Mouse (Mus musculus) kidney, postnatal 10 days (tissue): ENCODE results near the gene Cfap99.

Source experiments
- DNase-seq: peaks from one replicate; pipeline ENCODE4 v3.0.0; 2021; ENCODE audit warnings: mixed read lengths

Gene Cfap99

DNA sequence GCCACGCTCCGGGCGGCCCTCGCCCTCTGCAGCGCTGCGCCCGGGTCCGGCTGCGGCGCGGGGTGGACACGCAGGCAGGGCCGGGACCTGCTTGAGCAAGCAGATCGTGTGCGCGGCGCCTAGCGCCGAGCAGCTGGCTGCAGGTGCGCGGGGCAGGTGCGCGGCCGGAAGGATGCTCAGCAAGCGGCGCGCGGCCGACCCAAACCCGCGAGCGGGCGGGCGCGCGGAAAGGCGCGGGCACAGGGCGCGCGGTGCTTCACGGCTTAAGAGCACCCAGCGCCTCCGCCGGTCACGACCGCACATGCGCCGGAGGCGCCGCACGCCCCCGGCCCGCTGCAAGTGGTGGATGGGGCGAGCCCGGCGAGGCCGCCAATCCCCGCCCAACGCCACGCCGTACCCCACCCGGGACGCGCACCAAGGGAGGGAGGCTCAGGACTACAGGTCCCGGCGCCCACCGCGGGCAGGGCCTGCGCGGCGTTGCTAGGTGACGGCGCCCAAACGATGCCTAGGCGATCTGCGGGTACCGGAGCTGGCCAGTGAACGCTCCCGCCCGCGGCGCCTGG lies at the start of gene Cfap99, which contains the start of gene Zfyve28:
TSS of gene Cfap99 (plus strand) at position 447 of the 563 bp plus-strand sequence.
TSS of gene Zfyve28 (minus strand) at position 296 of the 563 bp plus-strand sequence.
- peak; percentile 79 for DNase-seq

DNA sequence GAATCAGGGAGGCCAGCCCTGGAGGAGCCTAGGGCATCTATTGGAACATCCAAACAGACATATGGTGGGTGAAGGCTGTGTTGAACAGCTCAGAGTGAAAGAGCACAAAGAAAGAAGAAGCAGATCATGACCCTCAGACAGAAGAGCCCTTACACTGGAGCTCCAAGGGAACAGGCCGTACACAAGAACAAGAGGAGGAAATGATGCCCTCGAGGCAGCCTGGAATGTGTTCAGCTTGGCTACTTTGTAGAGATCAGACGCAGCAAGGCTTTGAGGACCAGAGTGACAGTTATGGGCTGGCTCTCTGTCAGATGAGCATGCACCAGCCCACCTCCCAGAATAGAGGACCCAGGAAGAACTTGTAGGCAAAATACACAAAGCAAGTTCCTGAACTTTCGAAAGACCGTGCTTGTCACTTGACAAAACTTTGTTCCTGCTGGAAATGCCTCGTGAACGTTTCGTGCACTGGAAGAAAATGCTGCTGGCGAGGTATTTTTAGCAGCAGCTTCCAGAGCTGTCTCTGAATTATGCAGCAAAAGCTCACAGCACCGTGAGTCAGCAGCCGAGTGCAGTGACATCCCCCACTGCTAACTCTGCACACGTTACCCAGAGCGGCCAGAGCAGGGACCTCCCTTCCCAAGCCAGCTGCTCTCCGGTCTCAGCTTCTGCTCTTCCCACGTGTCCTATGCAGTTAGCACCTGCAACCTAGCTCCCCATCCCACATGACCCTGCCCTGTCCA lies 46.0 kb upstream of the Cfap99 start:
- DNase-seq = peak; percentile 45

DNA sequence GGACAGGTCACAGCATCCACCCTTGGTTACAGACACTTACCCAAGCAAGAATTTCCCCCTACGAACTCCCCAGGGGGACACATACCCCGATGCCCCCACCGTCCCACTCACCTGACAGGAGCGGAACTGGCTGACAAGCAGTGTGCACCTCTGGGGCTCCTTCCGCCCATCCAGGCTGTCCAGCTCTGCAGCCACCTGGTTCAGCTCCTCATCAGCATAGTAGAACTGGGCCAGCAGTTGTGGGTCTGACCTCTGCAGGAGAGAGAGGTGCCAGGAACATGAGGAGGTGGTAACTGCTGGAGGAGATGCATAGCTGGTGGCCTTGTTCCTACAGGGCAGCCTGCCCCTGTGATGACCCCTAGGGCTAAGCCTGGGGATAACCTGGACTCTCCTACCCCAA lies 45.3 kb upstream of the Cfap99 start:
- DNase-seq = no peak

DNA sequence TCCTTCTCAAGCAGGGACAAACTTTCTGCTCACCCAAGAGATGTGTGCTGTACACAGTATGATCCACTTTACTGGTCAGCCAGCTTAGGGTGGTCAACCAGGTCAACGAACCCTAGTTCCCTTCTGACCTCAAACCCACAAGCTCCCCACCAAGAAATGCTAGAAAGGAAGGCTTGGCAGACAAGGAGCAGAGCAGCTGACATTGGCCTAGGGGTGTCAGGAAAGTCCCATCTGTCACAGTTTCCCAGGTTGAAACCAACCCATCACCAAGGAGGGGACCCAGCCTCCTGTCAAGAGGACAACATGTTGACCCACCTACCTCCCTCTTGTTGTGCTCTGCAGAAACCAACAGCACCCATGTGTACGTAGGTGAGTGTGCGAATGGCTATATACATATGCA lies 42.0 kb upstream of the Cfap99 start:
- DNase-seq = no peak

DNA sequence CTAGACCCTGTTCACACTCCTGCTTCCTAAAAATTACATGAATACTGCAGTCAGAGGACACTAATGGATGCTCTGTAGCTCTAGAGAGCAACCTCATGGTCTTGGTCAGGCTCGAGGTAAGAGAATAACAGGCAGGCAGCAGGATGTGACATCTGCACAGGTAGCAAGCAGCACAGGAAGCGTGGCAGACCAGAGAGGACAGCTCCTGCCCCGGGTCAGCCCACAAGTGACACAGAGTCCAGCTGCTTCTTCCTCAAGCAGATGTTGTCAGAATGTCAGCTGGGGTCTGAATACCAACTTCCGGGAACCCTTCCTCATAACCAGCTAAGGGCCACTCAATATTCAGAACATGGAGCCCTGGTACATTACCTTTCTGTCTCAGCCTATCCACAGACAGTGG lies 39.3 kb upstream of the Cfap99 start:
- DNase-seq = no peak

DNA sequence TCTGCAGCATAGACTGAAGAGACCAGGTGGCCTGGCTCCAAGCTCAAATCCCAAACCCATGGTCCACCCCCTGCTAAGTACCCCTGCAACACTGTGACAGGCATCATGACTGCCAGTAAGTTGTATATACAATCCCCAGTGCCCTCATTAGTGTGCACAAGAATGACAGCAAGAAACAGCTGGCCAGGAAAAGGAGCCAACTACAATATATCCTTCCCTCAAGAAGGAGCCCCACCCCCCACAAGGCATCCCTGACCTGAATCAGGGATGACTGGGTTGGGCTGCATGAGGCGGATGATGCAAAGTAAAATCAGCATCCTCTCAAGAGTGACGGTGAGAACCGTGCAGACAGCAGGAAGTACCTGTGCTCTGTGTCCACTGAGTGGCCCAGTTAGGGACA lies 38.3 kb upstream of the Cfap99 start:
- no peak for DNase-seq

DNA sequence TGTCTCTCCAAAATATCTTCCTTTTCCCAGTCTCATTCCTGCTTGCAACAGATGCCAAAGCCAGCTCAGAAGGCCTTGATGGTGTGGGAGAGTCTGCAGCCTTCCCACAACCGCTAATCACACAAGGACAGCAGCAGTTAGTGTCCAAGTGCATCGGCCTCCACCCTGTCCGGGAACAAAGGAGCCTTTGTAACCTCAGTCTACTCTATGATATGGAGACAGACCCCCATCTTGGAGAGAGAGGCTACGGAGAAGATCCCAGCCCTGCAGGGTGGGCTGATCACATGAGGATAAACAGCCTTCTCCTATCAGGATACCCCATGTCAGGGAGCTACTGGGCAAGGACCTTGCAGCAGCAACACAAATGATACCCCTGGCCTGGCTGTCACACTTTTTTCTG lies 36.6 kb upstream of the Cfap99 start:
- DNase-seq = no peak

DNA sequence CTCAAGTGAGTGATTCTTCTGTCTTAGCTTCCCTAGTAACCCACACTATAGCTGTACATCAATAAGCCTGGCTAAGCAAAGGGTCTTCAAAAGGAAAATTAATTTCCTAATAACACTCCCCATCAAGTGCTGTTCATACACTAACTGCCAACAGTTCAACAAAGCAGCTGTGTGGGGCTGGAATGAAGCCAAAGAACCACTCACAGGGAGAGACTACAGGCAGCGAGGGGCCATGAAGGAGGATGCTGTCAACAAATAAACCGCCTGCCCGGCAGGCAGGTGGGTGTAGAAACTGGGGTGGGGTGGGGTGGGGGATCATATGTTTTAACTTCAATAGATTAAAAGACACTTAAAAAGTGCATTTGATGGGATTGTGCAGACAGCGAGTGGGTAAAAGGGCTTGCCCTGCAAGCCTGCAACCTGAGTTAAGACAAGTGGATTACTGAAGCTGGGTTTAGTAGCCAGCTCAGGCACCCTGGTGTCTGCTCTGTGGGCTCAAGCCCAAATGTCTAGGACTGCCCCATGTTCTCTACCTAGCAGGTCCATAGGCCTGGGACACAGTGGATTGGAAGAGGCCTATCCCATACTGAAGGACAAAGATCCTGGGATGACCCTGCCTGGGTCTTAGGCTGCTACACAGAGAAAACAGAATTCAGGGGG lies 36.0 kb upstream of the Cfap99 start:
- DNase-seq = peak; percentile 66

DNA sequence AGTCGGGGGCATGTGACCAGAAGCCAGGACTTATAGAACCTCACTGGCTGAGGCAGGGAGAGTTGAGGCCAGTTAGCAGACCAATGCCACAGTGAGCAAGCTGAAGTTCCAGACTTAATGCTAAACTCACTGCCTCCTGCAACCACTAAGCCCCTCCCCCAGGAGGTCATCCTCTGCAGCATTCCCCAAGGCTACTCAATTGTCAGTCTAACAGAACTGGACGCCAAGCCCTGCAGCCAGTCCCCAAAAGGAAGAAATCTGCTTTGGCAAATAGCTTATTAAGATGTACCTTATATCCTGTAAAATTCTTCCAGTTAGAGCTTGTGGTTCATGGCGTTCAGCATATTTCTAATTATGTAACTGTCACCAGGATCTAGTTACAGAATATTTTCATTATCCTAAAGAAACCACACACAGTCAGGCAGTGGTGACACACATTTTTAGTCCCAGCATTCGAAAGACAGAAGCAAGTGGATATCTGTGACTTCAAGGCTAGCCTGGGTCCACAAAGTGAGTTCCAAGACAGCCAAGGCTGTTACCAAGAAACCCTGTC lies 35.4 kb upstream of the Cfap99 start:
- DNase-seq = no peak

DNA sequence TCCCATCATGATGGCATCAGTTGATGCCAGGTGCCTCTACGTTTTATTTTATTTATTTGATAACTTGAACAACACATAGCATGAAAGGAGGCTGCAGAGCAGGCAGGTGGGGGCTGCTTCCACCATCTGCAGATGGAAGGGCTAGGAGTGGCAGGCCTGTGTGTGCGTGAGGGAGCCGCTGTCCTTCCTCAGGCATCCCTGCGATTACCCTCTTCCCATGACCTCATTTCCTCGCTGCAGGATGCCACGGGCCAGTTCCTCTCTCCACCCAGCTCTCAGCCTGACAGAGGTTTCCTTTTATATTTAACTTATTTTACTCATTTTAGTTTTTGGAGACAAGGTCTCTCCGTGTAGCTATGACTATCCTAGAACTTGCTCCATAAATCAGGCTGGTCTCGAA lies 34.1 kb upstream of the Cfap99 start:
- DNase-seq = peak; percentile 27

DNA sequence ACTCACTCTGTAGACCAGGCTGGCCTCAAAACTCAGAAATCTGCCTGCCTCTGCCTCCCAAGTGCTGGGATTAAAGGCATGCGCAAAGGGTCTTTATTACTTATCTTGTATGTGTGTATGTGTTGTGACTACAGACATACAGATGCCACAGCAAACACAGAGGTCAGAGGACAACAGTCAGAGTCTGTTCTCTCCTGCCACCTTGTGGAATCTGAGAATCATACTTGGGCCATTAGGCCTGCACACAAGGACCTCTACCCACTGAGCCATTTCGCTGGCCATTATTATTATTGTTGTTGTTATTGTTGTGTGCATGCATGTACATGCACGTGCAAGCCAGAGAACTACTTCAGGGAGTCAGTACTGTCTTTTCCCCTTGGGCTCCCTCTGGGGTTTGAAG lies 33.2 kb upstream of the Cfap99 start:
- DNase-seq = no peak

DNA sequence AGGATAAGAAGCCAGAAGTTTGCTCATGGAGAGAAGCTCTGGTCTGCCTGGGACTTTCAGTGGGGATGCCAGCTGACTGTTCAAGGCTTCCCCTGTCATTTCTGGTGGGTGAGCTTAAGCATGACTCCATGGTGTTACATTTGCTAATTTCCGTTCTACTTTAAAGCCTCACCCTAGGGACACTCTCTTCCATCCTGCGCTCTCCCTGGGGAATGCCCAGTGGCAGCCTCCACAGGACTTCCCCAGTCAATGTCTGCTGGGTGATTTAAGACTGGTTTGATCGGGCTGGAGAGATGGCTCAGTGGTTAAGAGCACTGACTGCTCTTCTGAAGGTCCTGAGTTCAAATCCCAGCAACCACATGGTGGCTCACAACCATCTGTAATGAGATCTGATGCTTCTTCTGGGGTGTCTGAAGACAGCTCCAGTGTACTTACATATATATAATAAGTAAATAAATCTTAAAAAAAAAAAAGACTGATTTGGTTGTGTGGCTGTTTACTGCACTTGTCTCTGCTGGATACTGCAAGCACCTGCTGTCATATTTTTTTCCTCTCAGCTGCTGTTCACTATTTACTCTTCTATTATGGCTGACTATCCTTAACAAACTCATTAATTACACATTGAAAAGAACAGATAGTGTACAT lies 29.1 kb upstream of the Cfap99 start:
- DNase-seq = no peak

DNA sequence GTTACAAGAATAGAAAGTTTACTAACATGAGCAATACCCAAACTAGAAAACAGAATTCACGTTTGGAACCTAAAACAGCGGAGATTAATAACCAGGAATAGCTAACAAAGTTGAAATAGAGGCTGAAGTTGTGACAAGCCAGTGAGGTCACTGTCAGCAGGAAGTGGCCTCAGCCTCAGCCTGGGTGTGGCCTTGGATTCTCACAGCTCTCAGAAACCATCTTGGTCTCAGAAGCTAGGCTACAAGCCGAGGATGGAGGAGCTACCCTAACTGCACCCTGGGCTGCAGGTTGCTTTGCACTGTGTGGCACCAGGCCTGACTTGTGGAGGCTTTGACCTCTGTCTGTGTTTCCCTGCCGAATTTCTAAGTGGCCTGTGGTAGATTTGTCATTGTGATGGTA lies 22.3 kb upstream of the Cfap99 start:
- DNase-seq = no peak

DNA sequence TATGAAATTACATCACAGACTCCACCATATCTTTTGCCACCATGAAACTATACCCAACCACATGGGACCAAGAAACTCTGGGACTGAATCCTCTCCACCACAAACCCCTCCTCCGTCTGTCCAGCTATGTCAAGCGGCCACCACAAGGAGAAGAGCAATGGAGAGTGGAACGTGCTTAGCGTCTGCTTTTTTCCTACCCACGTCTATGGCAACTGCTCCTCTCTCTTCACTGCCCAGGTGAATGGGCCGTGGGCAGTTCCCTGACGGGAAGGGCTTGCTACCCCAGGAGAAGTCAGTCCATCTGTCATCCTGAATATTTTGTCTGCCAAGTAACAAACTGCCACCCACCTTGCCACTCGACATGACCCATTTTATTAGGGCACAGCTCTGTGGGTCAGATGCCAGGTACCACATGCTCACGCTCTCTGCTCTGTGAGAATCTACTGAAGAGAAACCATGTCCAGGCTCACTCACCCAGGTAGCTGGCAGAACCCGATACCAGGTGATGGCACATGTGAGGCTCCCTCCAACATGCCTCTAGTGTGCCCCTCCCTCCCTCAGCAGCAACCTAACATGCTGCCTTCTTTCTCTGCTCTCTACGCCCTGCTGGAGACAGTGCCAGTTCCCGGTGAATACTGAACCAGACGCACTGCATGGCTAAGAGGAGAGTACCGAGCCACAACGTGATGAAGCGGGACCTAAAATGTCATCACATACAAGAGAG lies 19.0 kb upstream of the Cfap99 start:
- no peak for DNase-seq

DNA sequence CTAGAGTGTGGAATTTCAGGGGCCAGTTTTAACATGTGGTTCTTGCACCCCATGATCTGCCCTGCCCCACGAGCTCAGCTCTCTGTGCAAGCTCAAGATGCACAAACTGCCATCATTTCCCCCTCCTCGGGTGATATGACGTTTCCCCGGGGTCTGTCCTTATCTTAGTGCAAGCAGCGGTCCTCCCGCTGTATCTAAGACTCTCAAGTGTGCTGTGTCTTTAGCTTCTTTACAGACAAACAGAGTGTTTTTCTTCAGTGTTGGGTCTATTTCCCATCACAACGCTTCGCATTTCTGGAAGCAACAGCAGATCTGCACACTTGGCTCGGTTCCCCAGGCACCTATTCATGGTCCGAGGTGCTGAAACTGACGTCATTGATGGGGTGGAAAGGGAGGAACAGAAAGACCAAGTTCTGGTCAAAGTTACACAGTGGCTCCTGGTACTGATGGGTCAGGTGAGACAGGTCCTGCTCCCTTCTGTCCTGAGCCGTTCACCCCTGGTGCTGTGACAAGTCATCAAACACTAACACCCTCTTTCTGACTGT lies 18.4 kb upstream of the Cfap99 start:
- no peak for DNase-seq

DNA sequence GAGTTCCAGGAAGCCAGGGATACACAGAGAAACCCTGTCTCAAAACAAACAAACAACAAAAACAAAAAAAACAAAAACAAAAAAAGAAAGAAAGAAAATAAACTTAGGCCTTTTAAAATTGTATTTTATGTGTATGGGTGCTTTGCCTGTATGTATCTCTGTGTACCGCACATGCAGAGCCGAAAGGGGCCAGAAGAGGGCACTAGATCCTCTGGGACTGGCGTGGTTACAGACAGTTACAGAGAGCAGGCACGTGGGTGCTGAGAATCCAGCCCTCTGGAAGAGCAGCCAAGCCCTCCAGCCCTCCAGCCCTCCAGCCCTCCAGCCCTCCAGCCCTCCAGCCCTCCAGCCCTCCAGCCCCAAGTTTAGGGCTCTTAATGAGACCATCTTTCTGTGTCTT lies 16.7 kb upstream of the Cfap99 start:
- peak; percentile 50 for DNase-seq

DNA sequence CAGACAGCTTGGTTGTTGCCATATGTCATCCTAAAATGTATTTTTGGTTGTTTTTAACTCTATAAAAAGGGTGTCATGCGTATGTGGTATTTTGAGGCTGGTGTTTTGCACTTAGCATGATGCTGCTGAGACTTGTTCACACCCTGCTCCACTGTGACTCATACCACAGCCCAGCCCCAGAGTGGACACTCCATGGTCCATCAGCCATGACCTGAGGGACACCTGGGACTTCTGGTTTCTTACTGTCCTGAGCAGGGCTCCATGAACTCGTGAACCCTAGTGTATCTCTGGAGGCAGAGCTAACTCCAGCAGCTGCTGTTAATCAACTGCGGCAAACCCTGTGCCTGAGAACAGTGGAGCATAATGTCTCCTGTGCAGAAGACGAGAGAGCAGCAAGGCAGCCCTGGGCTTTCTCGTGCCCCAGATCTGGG lies 15.1 kb upstream of the Cfap99 start:
- DNase-seq = no peak

DNA sequence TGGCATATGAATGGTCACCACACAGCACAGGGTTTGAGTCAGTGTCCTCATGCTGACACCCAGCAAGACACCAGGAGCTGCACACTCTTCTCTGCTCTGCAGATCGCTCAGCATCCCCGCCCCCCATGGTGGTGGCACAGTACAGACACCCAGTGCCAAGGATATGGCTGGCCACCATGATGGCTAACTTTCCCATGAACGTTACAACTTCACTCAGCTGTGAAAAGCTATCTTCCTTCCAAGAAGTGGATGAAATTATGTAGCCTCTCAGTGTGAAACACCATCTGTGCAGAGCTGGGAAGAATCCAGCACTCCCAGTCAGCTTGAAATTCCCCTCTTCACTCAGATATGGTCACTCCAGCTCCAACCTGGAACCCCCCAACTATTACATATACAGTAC lies 14.1 kb upstream of the Cfap99 start:
- no peak for DNase-seq

DNA sequence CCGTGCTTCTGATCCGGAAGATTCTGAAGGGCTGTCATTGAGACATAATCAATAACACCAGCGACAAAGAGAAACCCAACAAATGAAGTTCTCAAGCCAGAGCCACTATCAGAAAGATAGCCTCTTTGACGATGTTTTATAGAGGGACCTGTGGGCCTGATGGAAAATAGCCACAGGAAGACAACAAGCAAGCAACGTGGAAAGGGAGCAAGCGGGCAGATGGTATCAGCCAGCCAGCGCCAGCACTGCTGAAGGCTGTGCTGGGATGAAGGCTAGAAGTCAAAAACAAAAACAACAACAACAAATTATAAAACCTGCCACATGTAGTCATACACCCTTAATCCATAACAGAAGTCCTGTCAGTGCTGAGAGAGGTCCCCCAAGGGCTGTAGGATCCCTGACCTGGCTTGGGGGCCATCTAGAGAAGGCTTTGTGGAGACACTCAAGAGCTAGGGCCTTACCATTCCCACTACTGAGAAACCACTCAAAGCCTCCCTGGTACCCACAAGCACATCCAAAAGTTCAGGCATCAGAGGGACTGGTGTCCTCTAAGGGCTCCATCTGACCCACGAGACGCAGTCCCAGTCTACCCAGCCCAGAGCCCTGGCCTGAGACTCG lies 13.6 kb upstream of the Cfap99 start:
- DNase-seq = no peak

DNA sequence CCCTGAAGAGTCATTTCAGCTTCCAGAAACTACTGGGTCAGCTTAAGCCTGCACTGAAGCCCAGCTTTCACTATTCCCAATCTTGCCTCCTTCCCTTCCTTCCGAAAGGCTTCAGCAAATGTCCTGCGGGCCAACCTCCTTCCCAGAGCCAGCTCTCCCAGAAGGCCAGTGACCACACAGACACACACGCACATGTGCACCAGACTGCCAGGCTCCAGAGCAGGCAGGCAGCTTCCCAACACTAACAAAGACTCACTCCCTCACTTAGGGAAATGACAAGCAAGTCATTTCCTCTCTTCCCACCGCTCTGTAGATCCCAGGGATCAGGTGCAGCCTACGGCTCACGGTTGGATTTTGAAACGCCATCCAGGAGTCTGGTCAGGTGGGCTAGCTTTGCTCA lies 12.2 kb upstream of the Cfap99 start:
- no peak for DNase-seq

DNA sequence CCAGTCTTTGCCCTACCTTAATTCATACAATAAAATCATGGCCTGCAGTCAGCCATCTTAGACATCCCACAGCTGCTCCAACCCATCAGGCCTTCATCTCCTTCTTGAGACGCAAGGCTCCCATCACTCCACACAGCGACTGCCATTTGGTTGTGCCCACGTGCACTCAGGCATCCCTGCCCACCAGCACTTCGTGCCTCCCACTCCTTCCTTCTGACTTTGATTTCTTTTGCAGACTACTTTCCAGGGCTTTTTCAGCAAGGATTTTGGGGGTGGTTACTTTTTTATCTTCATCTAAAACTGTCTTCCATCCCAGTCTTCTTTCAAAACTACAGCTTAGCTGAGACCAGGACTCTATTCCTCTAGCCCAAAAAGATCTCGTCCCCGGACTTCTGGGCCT lies 11.7 kb upstream of the Cfap99 start:
- DNase-seq = no peak

DNA sequence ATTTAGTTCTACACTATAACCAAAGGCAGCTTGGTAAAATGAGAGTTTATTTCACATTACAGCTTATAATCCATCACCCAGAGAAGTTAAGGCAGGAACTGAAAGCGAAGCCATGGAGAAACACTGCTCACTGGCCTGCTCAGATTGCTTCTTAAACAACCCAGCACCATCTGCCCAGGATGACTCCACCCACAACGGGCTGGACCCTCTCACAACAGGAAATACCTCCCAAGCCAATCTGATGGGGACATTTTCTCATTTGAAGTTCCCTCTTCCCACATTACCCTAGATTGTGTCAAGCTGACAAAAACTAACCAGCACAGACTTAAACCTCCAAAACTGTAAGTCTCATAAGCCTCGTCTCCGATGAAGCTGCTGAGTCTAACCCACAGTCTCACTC lies 10.3 kb upstream of the Cfap99 start:
- no peak for DNase-seq
